Mouse (Mus musculus) stomach, embryonic 15.5 days (tissue): Measurements from ENCODE around the gene Hsdl1. TPM values are rescaled to one million over a fixed set of nuclear protein-coding genes. Genes with fewer than 3 reads are reported as not detected.

Source experiments
- ATAC-seq: fragments of 200-750 bp; cut with Nextera tagmentation; 2 replicates; pipeline ENCODE4 v1.8.0; 2017; ENCODE audit warnings: low read depth, moderate number of reproducible peaks, moderate TSS enrichment; ENCODE audit not compliant: insufficient read depth, low FRiP score
- H3K27ac ChIP-seq: fragments of 300-500 bp; sonication (generic); 2 replicates; pipeline ENCODE4 v1.5.1; 2015; ENCODE audit warnings: mild to moderate bottlenecking, inconsistent platforms
- H3K27me3 ChIP-seq: fragments of 300-500 bp; sonication (generic); replicated peaks from 2 replicates; pipeline ENCODE4 v1.6.1; 2015; ENCODE audit warnings: inconsistent platforms
- H3K36me3 ChIP-seq: fragments of 300-500 bp; sonication (generic); 2 replicates; pipeline ENCODE4 v1.6.1; 2015; ENCODE audit warnings: inconsistent platforms
- H3K4me1 ChIP-seq: fragments of 300-500 bp; sonication (generic); 2 replicates; pipeline ENCODE4 v1.6.1; 2015; ENCODE audit warnings: inconsistent platforms
- H3K4me2 ChIP-seq: fragments of 300-500 bp; sonication (generic); 2 replicates; pipeline ENCODE4 v1.6.1; 2015; ENCODE audit warnings: mild to moderate bottlenecking, inconsistent platforms
- H3K4me3 ChIP-seq: fragments of 300-500 bp; sonication (generic); replicated peaks from 2 replicates; pipeline ENCODE4 v1.5.1; 2015; ENCODE audit warnings: inconsistent platforms
- H3K9ac ChIP-seq: fragments of 300-500 bp; sonication (generic); 2 replicates; pipeline ENCODE4 v1.6.1; 2015; ENCODE audit warnings: inconsistent platforms
- H3K9me3 ChIP-seq: fragments of 300-500 bp; sonication (generic); 2 replicates; pipeline ENCODE4 v1.6.1; 2016; ENCODE audit warnings: inconsistent platforms
- WGBS: fragments of 180-500 bp; shearing (Covaris S2); methylation state at CpG from one replicate; pipeline ENCODE4 v1.1.7; 2015; 5-methylcytosine and 5-hydroxymethylcytosine counted together
- polyA plus RNA-seq: library from polyadenylated mRNA; unstranded; fragments of >200 nt; fragmentation: Nextera tagmentation; extraction: Ambion mirVana; gene quantifications from 2 replicates; pipeline ENCODE4 v1.2.1, GENCODE M21; 2015

Gene Hsdl1
- polyA plus RNA-seq, 1 experiment from 2014 or later = 32.2 TPM

- H3K4me3 ChIP-seq = peak overlapping the region; percentile 94
- peak overlapping the region; percentile 88; the same call in 1 of the 2 replicates for H3K9ac ChIP-seq
- ATAC-seq = no peak
- H3K36me3 ChIP-seq = no peaks in the 10 kb centered on the region
- no peaks in the 10 kb centered on the region for H3K27me3 ChIP-seq
- 73% methylated on average over 9 of the region's 9 CpGs for WGBS
- H3K4me1 ChIP-seq = peaks cover 26% of the 10 kb centered on the region
- H3K9me3 ChIP-seq = no peaks in the 10 kb centered on the region
- peak overlapping the region; percentile 85 for H3K4me2 ChIP-seq
- H3K27ac ChIP-seq = no peak overlapping the region
Measured at GRCm38 (mm10) chr8:119557132-119557531, 17.9 kb downstream of the Hsdl1 start.

GRCm38 (mm10) chr8:119555861-119556260 is 19.1 kb downstream of the Hsdl1 start:
- H3K27ac ChIP-seq = no peak overlapping the region
- no peaks in the 10 kb centered on the region for H3K36me3 ChIP-seq
- 80% methylated on average over 6 of the region's 6 CpGs for WGBS
- H3K9ac ChIP-seq = no peak overlapping the region
- H3K9me3 ChIP-seq = no peaks in the 10 kb centered on the region
- no peak overlapping the region for H3K4me2 ChIP-seq
- no peak for ATAC-seq
- H3K4me1 ChIP-seq = peaks cover 26% of the 10 kb centered on the region
- no peaks in the 10 kb centered on the region for H3K27me3 ChIP-seq
- H3K4me3 ChIP-seq = no peak overlapping the region

DNA sequence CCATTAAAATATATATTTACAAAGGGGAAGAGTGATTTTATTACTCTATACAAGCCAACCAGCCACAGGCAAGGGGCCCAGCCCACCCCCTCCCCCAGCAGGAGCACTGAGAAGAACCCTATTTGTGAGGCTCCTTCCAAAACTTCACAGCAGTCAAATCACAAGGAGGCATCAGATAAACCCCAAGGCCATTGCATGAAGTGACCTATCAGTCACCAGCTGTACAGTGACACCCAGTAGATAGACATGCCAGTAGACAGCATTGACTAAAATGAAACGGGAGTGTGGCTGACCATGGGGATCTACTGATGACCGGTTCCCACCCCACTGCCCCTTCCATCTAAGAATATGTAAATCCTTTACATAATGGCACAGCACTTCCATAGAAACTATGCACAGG is 22.0 kb downstream of the Hsdl1 start:
- H3K27ac ChIP-seq = no peak overlapping the region
- peaks cover 22% of the 10 kb centered on the region for H3K4me1 ChIP-seq
- no peak overlapping the region for H3K4me3 ChIP-seq
- ATAC-seq = no peak
- H3K9ac ChIP-seq = no peak overlapping the region
- 68% methylated on average over 2 of the region's 2 CpGs for WGBS
- no peak overlapping the region for H3K4me2 ChIP-seq
- no peaks in the 10 kb centered on the region for H3K9me3 ChIP-seq
- no peaks in the 10 kb centered on the region for H3K36me3 ChIP-seq
- no peaks in the 10 kb centered on the region for H3K27me3 ChIP-seq

- Histone ChIP-seq H3K4me2 (no peak overlapping the region), H3K4me1 (no peaks in the 10 kb centered on the region), H3K27me3 (no peaks in the 10 kb centered on the region), H3K36me3 (peaks cover 22% of the 10 kb centered on the region; the same call in 1 of the 2 replicates), H3K27ac (peak overlapping the region; percentile 3; the same call in 1 of the 2 replicates), H3K4me3 (no peak overlapping the region), H3K9me3 (no peaks in the 10 kb centered on the region), H3K9ac (no peak overlapping the region)
- ATAC-seq = no peak
- 62% methylated on average over 7 of the region's 7 CpGs for WGBS
Measured at GRCm38 (mm10) chr8:119548560-119549113, 26.3 kb downstream of the Hsdl1 start.

DNA sequence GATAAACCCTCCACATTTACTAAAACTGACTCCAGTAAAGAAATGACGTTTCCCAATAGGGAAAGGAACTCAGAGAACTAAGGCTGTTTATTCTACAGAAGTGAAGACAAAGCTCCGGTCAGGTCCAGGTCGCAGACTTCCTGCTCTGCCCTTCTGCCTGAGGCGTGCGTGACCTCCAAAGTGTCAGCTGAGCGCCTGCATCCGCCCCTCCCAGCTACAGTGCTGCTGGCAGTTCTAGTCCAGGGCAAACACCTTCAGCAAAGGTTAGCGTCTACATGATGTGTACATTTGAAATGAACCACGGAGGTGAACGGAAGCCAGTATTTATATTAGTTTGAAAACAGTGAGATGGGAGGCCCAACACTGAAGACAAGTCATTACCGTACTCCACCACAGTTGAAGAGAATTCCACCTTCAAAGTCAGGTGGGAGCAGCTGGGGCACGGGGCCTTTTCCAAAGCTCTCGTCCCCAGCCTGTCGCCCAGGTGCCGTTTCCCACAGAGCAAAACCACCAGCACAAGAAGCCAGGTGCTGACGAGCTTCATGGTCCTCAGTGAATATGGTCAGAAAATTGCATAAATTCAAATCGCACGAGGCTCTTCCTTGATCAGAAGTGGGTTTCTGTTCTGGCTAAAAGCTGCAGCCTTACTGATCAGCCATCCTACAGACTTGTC is 27.8 kb downstream of the Hsdl1 start:
- H3K4me3 ChIP-seq = no peak overlapping the region
- WGBS = 57% methylated on average over 18 of the region's 18 CpGs
- ATAC-seq = 0 out of 2 replicates have a peak, but pooled peaks have one; percentile 36
- H3K4me1 ChIP-seq = no peaks in the 10 kb centered on the region
- no peak overlapping the region for H3K9ac ChIP-seq
- H3K4me2 ChIP-seq = no peak overlapping the region
- no peaks in the 10 kb centered on the region for H3K27me3 ChIP-seq
- no peaks in the 10 kb centered on the region for H3K9me3 ChIP-seq
- H3K36me3 ChIP-seq = peaks cover 28% of the 10 kb centered on the region; the same call in 1 of the 2 replicates
- H3K27ac ChIP-seq = peak overlapping the region; percentile 28; the same call in 1 of the 2 replicates

DNA sequence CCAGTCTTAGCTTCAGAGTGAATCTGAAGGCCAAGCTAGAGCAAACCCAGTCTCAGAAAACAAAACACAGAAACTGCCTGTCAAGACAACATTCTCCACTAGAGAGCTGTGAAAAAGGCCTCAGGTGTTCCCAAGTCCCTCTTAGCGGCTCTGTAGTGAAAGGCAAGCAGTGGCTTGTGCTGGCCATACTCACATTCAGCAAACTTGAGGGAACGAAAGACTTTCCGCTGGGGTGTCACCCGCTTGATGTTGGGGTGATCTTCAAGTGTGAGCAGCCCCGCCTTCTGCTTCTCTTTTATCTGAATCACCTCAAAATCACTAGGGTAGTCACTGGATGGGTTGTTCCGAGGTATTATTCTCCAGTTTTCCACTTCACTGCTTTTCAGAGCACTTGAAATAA is 29.2 kb downstream of the Hsdl1 start:
- Histone ChIP-seq H3K27ac (no peak overlapping the region), H3K27me3 (no peaks in the 10 kb centered on the region), H3K4me3 (no peak overlapping the region), H3K9ac (no peak overlapping the region), H3K36me3 (peaks cover 36% of the 10 kb centered on the region), H3K4me2 (no peak overlapping the region), H3K4me1 (no peaks in the 10 kb centered on the region), H3K9me3 (no peaks in the 10 kb centered on the region)
- no peak for ATAC-seq
- 85% methylated on average over 6 of the region's 6 CpGs for WGBS

- Histone ChIP-seq H3K4me1 (no peaks in the 10 kb centered on the region), H3K27me3 (no peaks in the 10 kb centered on the region), H3K4me2 (no peak overlapping the region), H3K27ac (no peak overlapping the region), H3K4me3 (no peak overlapping the region), H3K36me3 (peaks cover 42% of the 10 kb centered on the region), H3K9ac (no peak overlapping the region), H3K9me3 (no peaks in the 10 kb centered on the region)
- no peak for ATAC-seq
- 65% methylated on average over 6 of the region's 6 CpGs for WGBS
Measured at GRCm38 (mm10) chr8:119545180-119545579, 29.8 kb downstream of the Hsdl1 start.

- Histone ChIP-seq H3K27me3 (no peaks in the 10 kb centered on the region), H3K9ac (no peak overlapping the region), H3K4me2 (no peak overlapping the region), H3K9me3 (no peaks in the 10 kb centered on the region), H3K4me3 (no peak overlapping the region), H3K4me1 (no peaks in the 10 kb centered on the region), H3K27ac (no peak overlapping the region), H3K36me3 (peaks cover 48% of the 10 kb centered on the region)
- no peak for ATAC-seq
- WGBS = 83% methylated on average over 3 of the region's 3 CpGs
Measured at GRCm38 (mm10) chr8:119544606-119545005, 30.4 kb downstream of the Hsdl1 start.

DNA sequence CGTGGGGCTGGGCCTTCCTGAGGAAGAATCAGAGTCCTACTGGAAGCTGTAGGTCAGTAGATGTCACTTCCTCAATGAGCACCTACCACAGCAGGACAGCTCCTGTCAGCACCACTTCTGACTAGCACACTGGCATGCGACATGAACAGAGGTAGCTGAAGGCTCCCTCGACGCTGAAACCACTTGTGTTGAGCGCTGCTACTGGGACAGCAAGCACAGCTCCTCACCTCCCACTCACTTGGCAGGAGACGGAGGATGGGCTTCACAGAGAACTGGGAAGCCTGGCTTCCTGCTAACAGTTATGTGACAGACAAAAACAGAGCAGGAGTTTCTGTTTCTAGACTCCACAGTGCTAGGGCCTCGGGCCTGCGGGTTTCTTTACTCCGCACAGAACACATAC is 43.0 kb downstream of the Hsdl1 start:
- Histone ChIP-seq H3K27ac (no peak overlapping the region), H3K9ac (no peak overlapping the region), H3K4me3 (no peak overlapping the region), H3K36me3 (peaks cover 82% of the 10 kb centered on the region), H3K4me1 (no peaks in the 10 kb centered on the region), H3K4me2 (no peak overlapping the region), H3K9me3 (no peaks in the 10 kb centered on the region), H3K27me3 (no peaks in the 10 kb centered on the region)
- WGBS = 88% methylated on average over 9 of the region's 9 CpGs
- no peak for ATAC-seq

GRCm38 (mm10) chr8:119531397-119531796 is 43.6 kb downstream of the Hsdl1 start:
- Histone ChIP-seq H3K4me3 (no peak overlapping the region), H3K27ac (no peak overlapping the region), H3K4me2 (no peak overlapping the region), H3K4me1 (no peaks in the 10 kb centered on the region), H3K9me3 (no peaks in the 10 kb centered on the region), H3K9ac (no peak overlapping the region), H3K36me3 (peaks cover 76% of the 10 kb centered on the region), H3K27me3 (no peaks in the 10 kb centered on the region)
- ATAC-seq = no peak
- WGBS = 90% methylated on average over 3 of the region's 3 CpGs

GRCm38 (mm10) chr8:119530937-119531336 is 44.0 kb downstream of the Hsdl1 start:
- no peaks in the 10 kb centered on the region for H3K4me1 ChIP-seq
- H3K36me3 ChIP-seq = peaks cover 72% of the 10 kb centered on the region
- no peak for ATAC-seq
- H3K9ac ChIP-seq = no peak overlapping the region
- H3K4me2 ChIP-seq = no peak overlapping the region
- no peak overlapping the region for H3K27ac ChIP-seq
- no peak overlapping the region for H3K4me3 ChIP-seq
- WGBS = 83% methylated on average over 6 of the region's 6 CpGs
- no peaks in the 10 kb centered on the region for H3K9me3 ChIP-seq
- no peaks in the 10 kb centered on the region for H3K27me3 ChIP-seq

GRCm38 (mm10) chr8:119528762-119529161 is 46.2 kb downstream of the Hsdl1 start:
- no peaks in the 10 kb centered on the region for H3K27me3 ChIP-seq
- H3K4me1 ChIP-seq = no peaks in the 10 kb centered on the region
- no peak overlapping the region for H3K27ac ChIP-seq
- 95% methylated on average over 7 of the region's 7 CpGs for WGBS
- no peaks in the 10 kb centered on the region for H3K9me3 ChIP-seq
- H3K9ac ChIP-seq = no peak overlapping the region
- no peak overlapping the region for H3K4me2 ChIP-seq
- peaks cover 72% of the 10 kb centered on the region for H3K36me3 ChIP-seq
- no peak for ATAC-seq
- H3K4me3 ChIP-seq = no peak overlapping the region
